Mouse (Mus musculus) small intestine, adult 2 months (tissue): Measurements from ENCODE around the gene Ret. TPM values are rescaled to one million over a fixed set of nuclear protein-coding genes. Genes with fewer than 3 reads are reported as not detected.
A peak's percentile ranks its signal among the peaks of the same experiment; 100 is the strongest.

Experiments
- H3K27ac ChIP-seq: fragments of 200-500 bp; 2 replicates; pipeline ENCODE4 v1.5.1; 2012; ENCODE audit warnings: low read depth, low read length, control low read depth, inconsistent platforms; ENCODE audit not compliant: insufficient read depth
- H3K27me3 ChIP-seq: fragments of 200-500 bp; 2 replicates; pipeline ENCODE4 v1.6.1; 2012; ENCODE audit warnings: mild to moderate bottlenecking, moderate library complexity, low read length, inconsistent platforms; ENCODE audit not compliant: control insufficient read depth, insufficient read depth
- H3K36me3 ChIP-seq: fragments of 200-500 bp; 2 replicates; pipeline ENCODE4 v1.6.1; 2012; ENCODE audit warnings: mild to moderate bottlenecking, low read length, control low read depth, inconsistent platforms; ENCODE audit not compliant: control insufficient read depth, insufficient read depth
- H3K4me1 ChIP-seq: fragments of 200-500 bp; 2 replicates; pipeline ENCODE4 v1.6.1; 2012; ENCODE audit warnings: low read length, inconsistent platforms, mixed read lengths; ENCODE audit not compliant: control insufficient read depth, insufficient read depth, insufficient read length
- H3K4me3 ChIP-seq: fragments of 200-500 bp; 2 replicates; pipeline ENCODE4 v1.5.1; 2012; ENCODE audit warnings: low read depth, mild to moderate bottlenecking, control low read depth, inconsistent platforms, low read length, moderate library complexity
- CTCF ChIP-seq: fragments of 200-500 bp; IDR thresholded peaks from 2 replicates; pipeline ENCODE4 v1.5.1; 2012; ENCODE audit warnings: low read depth, mild to moderate bottlenecking, control low read depth, inconsistent platforms, low read length, moderate library complexity, mixed read lengths; ENCODE audit not compliant: insufficient replicate concordance, insufficient read length; ENCODE audit errors: extremely low read depth
- POLR2A ChIP-seq: fragments of 200-500 bp; IDR thresholded peaks from 2 replicates; pipeline ENCODE4 v1.6.1; 2012; ENCODE audit warnings: low read depth, mild to moderate bottlenecking, control low read depth, inconsistent platforms, low read length, moderate library complexity
- WGBS: fragments of 180-500 bp; shearing (Covaris S2); methylation state at CpG from one replicate; pipeline ENCODE4 v1.1.7; 2018; 5-methylcytosine and 5-hydroxymethylcytosine counted together
- polyA plus RNA-seq: library from polyadenylated mRNA; depleted of rRNA; stranded (reverse); fragments of >200 nt; gene quantifications from 2 replicates; pipeline ENCODE4 v1.2.3, GENCODE M21; 2012; rRNA removed

Ret gene
- polyA plus RNA-seq: 2.6 and 4.5 TPM in 2 replicates

GRCm38 (mm10) chr6:118197440-118197975 lies at the start of gene Ret:
TSS of gene Ret (minus strand) at chr6:118197718.
- Histone ChIP-seq H3K27me3 (peaks cover 35% of the 10 kb centered on the region), H3K4me3 (peak within 1 kb of the TSS; percentile 65)

GRCm38 (mm10) chr6:118247161-118247560 lies 49.6 kb upstream of the Ret start:
- 79% methylated on average over 6 of the region's 6 CpGs for WGBS
- Histone ChIP-seq H3K36me3 (no peaks in the 10 kb centered on the region), H3K27me3 (no peaks in the 10 kb centered on the region), H3K27ac (no peak overlapping the region), H3K4me3 (no peak overlapping the region), H3K4me1 (no peaks in the 10 kb centered on the region)
- TF ChIP-seq POLR2A (no peak), CTCF (no peak)

More at GRCm38 (mm10) chr6:118197440-118197975, at the start of gene Ret:
- no peaks in the 10 kb centered on the region for H3K36me3 ChIP-seq
- under 1% methylated on average over 26 of the region's 26 CpGs for WGBS
- H3K4me1 ChIP-seq: peaks cover 3% of the 10 kb centered on the region
- TF ChIP-seq CTCF (no peak), POLR2A (no peak)
- no peak within 1 kb of the TSS for H3K27ac ChIP-seq

DNA sequence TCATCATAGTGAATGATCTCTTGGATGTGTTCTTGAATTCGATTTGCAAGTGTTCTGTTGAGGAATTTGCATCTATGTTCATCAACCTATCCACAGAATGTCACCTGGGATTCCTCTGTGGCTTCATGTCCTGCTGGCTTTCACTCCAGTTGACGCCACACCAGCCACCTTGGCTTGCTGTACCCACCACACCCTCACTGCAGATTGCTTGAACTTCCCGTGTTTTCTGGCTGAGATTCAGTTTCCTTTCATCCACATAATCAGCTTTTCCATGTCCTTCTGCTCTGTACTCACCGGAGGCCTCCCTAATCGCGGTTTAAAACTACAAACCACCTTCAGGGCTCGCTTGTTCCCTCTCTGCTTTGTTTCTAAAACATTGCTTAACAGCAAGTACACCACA lies 46.6 kb upstream of the Ret start:
- H3K27me3 ChIP-seq: no peaks in the 10 kb centered on the region
- 66% methylated on average over 7 of the region's 7 CpGs for WGBS
- no peaks in the 10 kb centered on the region for H3K4me1 ChIP-seq
- H3K4me3 ChIP-seq: no peak overlapping the region
- H3K36me3 ChIP-seq: no peaks in the 10 kb centered on the region
- no peak for TF ChIP-seq POLR2A
- no peak for TF ChIP-seq CTCF
- no peak overlapping the region for H3K27ac ChIP-seq

GRCm38 (mm10) chr6:118242941-118243340 lies 45.4 kb upstream of the Ret start:
- Histone ChIP-seq H3K27me3 (no peaks in the 10 kb centered on the region), H3K27ac (no peak overlapping the region)
- WGBS: 70% methylated on average over 5 of the region's 5 CpGs

DNA sequence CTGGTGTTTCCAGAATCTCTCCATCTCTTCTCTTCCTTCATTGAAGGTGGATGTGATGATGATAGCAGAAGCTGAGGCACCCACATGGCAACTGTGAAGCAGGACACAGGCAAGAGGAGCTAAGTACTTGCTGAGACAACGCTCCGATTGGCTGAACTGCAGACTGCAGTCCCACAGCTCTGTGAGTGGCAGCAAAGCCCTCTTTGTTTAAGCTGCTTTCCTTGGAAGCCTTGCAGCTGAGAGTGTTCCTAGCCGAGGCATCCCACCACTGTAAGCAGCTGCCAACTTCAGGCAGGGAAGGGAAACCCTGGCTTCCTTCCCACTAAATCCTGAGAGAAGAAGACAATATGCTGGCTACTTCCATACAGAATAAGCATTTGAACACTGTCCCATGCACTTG lies 28.6 kb upstream of the Ret start:
- 44% methylated on average over 3 of the region's 3 CpGs for WGBS

More at GRCm38 (mm10) chr6:118242941-118243340, 45.4 kb upstream of the Ret start:
- TF ChIP-seq POLR2A (no peak), CTCF (no peak)
- Histone ChIP-seq H3K4me1 (no peaks in the 10 kb centered on the region), H3K36me3 (no peaks in the 10 kb centered on the region), H3K4me3 (no peak overlapping the region)

GRCm38 (mm10) chr6:118222471-118222870 lies 25.0 kb upstream of the Ret start:
- 71% methylated on average over 2 of the region's 2 CpGs for WGBS
- TF ChIP-seq POLR2A (no peak), CTCF (no peak)
- H3K36me3 ChIP-seq: no peaks in the 10 kb centered on the region
- no peak overlapping the region for H3K27ac ChIP-seq
- no peaks in the 10 kb centered on the region for H3K27me3 ChIP-seq
- H3K4me1 ChIP-seq: no peaks in the 10 kb centered on the region
- H3K4me3 ChIP-seq: no peak overlapping the region

More for the DNA sequence above, 28.6 kb upstream of the Ret start:
- no peaks in the 10 kb centered on the region for H3K36me3 ChIP-seq
- H3K4me1 ChIP-seq: no peaks in the 10 kb centered on the region
- H3K27ac ChIP-seq: no peak overlapping the region
- no peak for TF ChIP-seq POLR2A
- TF ChIP-seq CTCF: no peak
- no peak overlapping the region for H3K4me3 ChIP-seq
- no peaks in the 10 kb centered on the region for H3K27me3 ChIP-seq

- Histone ChIP-seq H3K27ac (no peak overlapping the region), H3K4me1 (no peaks in the 10 kb centered on the region), H3K4me3 (no peak overlapping the region), H3K27me3 (no peaks in the 10 kb centered on the region), H3K36me3 (no peaks in the 10 kb centered on the region)
- WGBS: 77% methylated on average over 9 of the region's 9 CpGs
- TF ChIP-seq CTCF (no peak), POLR2A (no peak)
Measured at GRCm38 (mm10) chr6:118215676-118216075, 18.2 kb upstream of the Ret start.
